Mouse (Mus musculus) left cerebral cortex, postnatal 36 days (tissue): Measurements from ENCODE around the gene Gpr55. TPM values are rescaled to one million over a fixed set of nuclear protein-coding genes. Genes with fewer than 3 reads are reported as not detected.
"Not testable (repeated sequence)": the region's sequence is repeated elsewhere in the genome, so short reads cannot be mapped to it uniquely, and the experiment has no call there.

Experiments used
- DNase-seq, 2 experiments: peaks; one replicate each; pipeline ENCODE4 v3.0.0; 2021 to 2022; ENCODE audit warnings: low spot score in 2 of 2, mixed read lengths in 1 of 2
- intact Hi-C: fragments of 180-260 bp; cut with DNase I; formaldehyde crosslinking; loops from one replicate; pipeline ENCODE4 v1.15.1; 2025
- total RNA-seq, 2 experiments: library from RNA; stranded (reverse); gene quantifications; 2 replicates each; pipeline ENCODE4 v1.2.3; 2021

The Gpr55 gene
- not detected for total RNA-seq

- intact Hi-C loops, result no loop called here
- DNase-seq, result no peak
Observed at GRCm38 (mm10) chr1:85960873-85961272, at the start of gene Gpr55. Gene Gpr55, minus strand, starts transcription at chr1:85961007.

- DNase-seq, result peak; percentile 83 to 87
- intact Hi-C loops, result loop anchor here (1.0 to 5.0 kb wide), 2 partner anchors 70 to 154 kb away; no protein-coding TSS in a partner anchor
Observed at GRCm38 (mm10) chr1:86007778-86008177, 47.0 kb upstream of the Gpr55 start.

GRCm38 (mm10) chr1:86006040-86006439 lies 45.2 kb upstream of the Gpr55 start:
- intact Hi-C loops, result loop anchor here (5.0 kb wide), 1 partner anchor 69 kb away; no protein-coding TSS in a partner anchor

GRCm38 (mm10) chr1:86005540-86005939 lies 44.7 kb upstream of the Gpr55 start:
- intact Hi-C loops, result loop anchor here (5.0 kb wide), 1 partner anchor 68 kb away; no protein-coding TSS in a partner anchor
- no peak for DNase-seq

More at GRCm38 (mm10) chr1:86006040-86006439, 45.2 kb upstream of the Gpr55 start:
- DNase-seq, result no peak

- intact Hi-C loops, result no loop called here
Observed at GRCm38 (mm10) chr1:85999853-86000570, 39.2 kb upstream of the Gpr55 start.

GRCm38 (mm10) chr1:85998012-85998411 lies 37.2 kb upstream of the Gpr55 start:
- DNase-seq, result no peak
- intact Hi-C loops, result no loop called here

More at GRCm38 (mm10) chr1:85999853-86000570, 39.2 kb upstream of the Gpr55 start:
- DNase-seq, result peak; percentile 32 to 37

- no peak for DNase-seq
Observed at GRCm38 (mm10) chr1:85997221-85997620, 36.4 kb upstream of the Gpr55 start.

GRCm38 (mm10) chr1:85993541-85993940 lies 32.7 kb upstream of the Gpr55 start:
- intact Hi-C loops, result loop anchor here (2.0 kb wide), 1 partner anchor 41 kb away; no protein-coding TSS in a partner anchor
- DNase-seq, result no peak

More at GRCm38 (mm10) chr1:85997221-85997620, 36.4 kb upstream of the Gpr55 start:
- intact Hi-C loops, result no loop called here

GRCm38 (mm10) chr1:85992175-85992574 lies 31.4 kb upstream of the Gpr55 start:
- DNase-seq, result no peak
- intact Hi-C loops, result loop anchor here (2.0 kb wide), 1 partner anchor 39 kb away; no protein-coding TSS in a partner anchor

GRCm38 (mm10) chr1:85988882-85989281 lies 28.1 kb upstream of the Gpr55 start:
- intact Hi-C loops, DNase-seq: not testable (repeated sequence)

- no peak for DNase-seq
- intact Hi-C loops, result no loop called here
Observed at GRCm38 (mm10) chr1:85988351-85988750, 27.5 kb upstream of the Gpr55 start.

- no peak for DNase-seq
- intact Hi-C loops, result no loop called here
Observed at GRCm38 (mm10) chr1:85985784-85986183, 25.0 kb upstream of the Gpr55 start.

GRCm38 (mm10) chr1:85981738-85982357 lies 21.0 kb upstream of the Gpr55 start:
- intact Hi-C loops, result no loop called here
- DNase-seq, result no peak

GRCm38 (mm10) chr1:85977709-85978108 lies 16.9 kb upstream of the Gpr55 start:
- no peak for DNase-seq
- intact Hi-C loops, result no loop called here

GRCm38 (mm10) chr1:85973468-85973877 lies 12.7 kb upstream of the Gpr55 start:
- intact Hi-C loops, result no loop called here
- DNase-seq, result no peak

- intact Hi-C loops, result no loop called here
- DNase-seq, result no peak
Observed at GRCm38 (mm10) chr1:85972341-85972740, 11.5 kb upstream of the Gpr55 start.

GRCm38 (mm10) chr1:85971070-85971469 lies 10.3 kb upstream of the Gpr55 start:
- DNase-seq, result no peak
- intact Hi-C loops, result no loop called here

- no peak for DNase-seq
Observed at GRCm38 (mm10) chr1:85969519-85969918, 8.7 kb upstream of the Gpr55 start.

GRCm38 (mm10) chr1:85969081-85969480 lies 8.3 kb upstream of the Gpr55 start:
- no peak for DNase-seq
- intact Hi-C loops, result no loop called here

More at GRCm38 (mm10) chr1:85969519-85969918, 8.7 kb upstream of the Gpr55 start:
- intact Hi-C loops, result no loop called here

- DNase-seq, result no peak
- intact Hi-C loops, result no loop called here
Observed at GRCm38 (mm10) chr1:85965856-85966255, 5.0 kb upstream of the Gpr55 start.

GRCm38 (mm10) chr1:85962081-85962480 lies 1.3 kb upstream of the Gpr55 start:
- intact Hi-C loops, result no loop called here
- DNase-seq, result no peak
